Mouse (Mus musculus) splenic B cell, adult 2 months (primary cell): ENCODE measurements around the gene Maged1.
"Not testable (repeated sequence)": the region's sequence is repeated elsewhere in the genome, so short reads cannot be mapped to it uniquely, and the experiment has no call there.

ENCODE experiments used
- DNase-seq: peaks from one replicate; pipeline ENCODE4 v3.0.0-alpha.2; 2011; ENCODE audit warnings: low read depth, low spot score
- H3K27me3 ChIP-seq: 2 replicates; pipeline ENCODE4 v1.6.1; 2012; ENCODE audit warnings: mild to moderate bottlenecking, low read length, moderate library complexity, mixed read lengths; ENCODE audit not compliant: control insufficient read depth, poor library complexity, insufficient read depth, severe bottlenecking
- H3K36me3 ChIP-seq: 2 replicates; pipeline ENCODE4 v1.6.1; 2012; ENCODE audit warnings: mild to moderate bottlenecking, low read length, moderate library complexity, mixed read lengths; ENCODE audit not compliant: control insufficient read depth, poor library complexity, insufficient read depth, severe bottlenecking

The Maged1 gene

DNA sequence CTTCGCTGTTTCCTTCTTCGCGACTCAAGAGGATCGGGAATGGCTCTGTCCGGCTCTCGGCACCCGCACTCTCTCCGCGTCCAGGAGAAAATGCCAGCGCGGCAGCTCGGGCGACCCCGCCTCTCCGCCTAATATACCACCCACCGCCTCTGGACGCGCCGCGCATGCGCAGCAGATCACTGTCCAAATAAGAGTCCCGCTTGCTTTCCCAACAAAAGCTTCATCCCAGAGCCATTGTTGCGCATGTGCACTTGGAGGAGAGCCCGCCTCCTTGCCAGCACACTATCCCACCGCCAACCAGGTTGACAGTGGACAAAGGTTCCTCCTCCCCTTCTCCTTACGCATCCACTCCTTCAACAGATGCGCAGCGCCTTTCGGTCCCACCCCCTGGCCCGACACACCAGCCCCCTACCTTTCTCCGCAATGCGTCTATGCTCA lies at the start of gene Maged1:
Gene Maged1, minus strand, starts transcription at position 226 of the 438 bp plus-strand sequence.
- H3K36me3 ChIP-seq, result no peaks in the 10 kb centered on the region
- no peaks in the 10 kb centered on the region for H3K27me3 ChIP-seq
- peak; percentile 33 for DNase-seq

DNA sequence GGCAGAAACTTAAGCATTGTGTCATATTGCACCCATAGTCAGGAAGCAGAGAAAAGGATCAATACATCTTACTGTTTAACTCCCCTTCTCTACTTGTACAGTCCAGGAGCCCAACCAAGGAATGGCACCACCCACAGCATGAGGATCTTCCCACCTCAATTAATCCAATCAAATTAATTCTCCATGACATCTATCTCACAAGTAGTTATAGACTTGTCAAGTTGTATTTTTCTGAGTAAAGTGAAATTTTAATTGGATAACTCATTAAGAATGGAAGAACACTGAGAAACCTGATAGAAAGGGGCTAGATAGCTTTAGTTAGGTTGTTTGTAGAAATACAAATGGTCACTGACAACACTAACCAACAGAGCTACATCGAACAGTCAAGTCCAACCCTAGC lies 38.3 kb upstream of the Maged1 start:
- Histone ChIP-seq H3K36me3 (no peaks in the 10 kb centered on the region), H3K27me3 (no peaks in the 10 kb centered on the region)
- no peak for DNase-seq

DNA sequence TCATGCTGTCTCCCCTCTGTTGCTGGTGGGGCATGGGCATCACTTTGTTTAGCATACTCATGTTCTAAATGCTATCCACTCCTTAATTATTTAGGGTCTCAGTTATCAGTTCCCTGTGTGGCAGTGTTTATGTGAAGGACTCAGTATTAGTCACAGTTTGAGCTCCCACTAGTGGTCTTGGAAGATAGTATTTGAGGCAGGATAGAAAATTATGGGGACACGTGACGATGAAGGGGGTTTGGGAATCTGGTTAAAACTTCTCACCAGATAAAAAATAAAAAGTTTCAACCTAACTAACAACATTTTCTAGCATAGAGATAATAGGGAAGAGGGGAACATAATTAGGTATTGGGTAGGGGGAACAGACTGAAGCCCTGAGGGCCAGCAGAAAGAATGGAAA lies 22.8 kb upstream of the Maged1 start:
- no peak for DNase-seq
- H3K27me3 ChIP-seq, result no peaks in the 10 kb centered on the region
- no peaks in the 10 kb centered on the region for H3K36me3 ChIP-seq

DNA sequence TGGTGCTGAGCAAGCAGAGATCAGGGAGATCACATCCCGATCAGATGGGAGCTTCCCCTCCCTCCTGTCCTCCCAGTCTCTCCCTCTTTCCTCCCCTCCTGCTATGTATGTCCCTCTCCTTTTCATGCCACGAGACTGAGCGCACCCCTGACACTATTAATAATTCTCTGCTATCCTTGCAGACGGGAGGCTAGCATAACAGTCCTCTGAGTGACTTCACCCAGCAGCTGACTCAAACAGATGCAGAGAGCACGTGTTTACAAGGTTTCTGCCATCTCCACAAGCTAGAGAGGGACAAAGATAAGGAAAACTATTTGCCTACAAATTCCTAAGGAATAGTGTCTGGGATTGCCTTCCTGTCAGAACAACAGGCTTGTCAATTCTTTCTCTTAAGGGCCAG lies 20.4 kb upstream of the Maged1 start:
- DNase-seq, result no peak
- Histone ChIP-seq H3K36me3 (no peaks in the 10 kb centered on the region), H3K27me3 (no peaks in the 10 kb centered on the region)

DNA sequence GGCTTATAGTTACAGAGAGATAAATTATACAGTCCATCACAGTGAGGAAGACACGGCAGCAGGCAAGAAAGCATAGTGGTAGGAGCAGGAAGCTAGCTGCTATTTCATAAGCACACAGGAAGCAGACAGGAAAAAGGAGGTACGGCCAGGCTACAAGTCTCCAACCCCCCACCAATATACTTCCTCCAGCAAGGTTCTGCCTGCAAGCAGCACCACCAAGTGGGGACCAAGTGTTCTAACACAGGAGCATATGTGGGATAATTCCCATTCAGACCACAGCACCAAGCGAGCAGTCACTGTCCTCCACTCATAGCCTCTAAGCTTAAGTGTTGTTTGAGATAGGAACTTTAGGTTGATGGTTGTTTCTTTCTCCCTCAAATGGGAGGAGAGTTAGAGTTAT lies 6.3 kb upstream of the Maged1 start:
- DNase-seq, result peak; percentile 6
- no peaks in the 10 kb centered on the region for H3K27me3 ChIP-seq
- H3K36me3 ChIP-seq, result no peaks in the 10 kb centered on the region

DNA sequence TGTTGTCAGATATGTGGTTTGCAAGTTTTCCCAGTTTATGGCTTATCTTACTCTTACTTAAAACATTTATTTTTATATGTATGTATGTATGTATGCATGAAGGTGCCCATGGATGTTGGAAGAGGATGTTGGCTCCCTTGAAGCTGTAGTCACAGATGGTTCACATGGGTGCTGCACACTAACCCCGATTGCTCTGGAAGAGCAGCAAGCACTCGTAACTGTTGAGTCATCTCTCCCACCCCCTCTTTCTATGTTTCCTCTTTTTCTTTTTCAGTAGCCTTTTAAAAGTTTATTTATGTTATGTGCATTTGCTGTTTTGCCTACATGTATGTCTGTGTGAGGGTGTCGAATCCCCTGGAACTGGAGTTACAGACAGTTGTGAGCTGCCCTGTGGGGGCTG lies 4.0 kb upstream of the Maged1 start:
- no peaks in the 10 kb centered on the region for H3K27me3 ChIP-seq
- DNase-seq, result no peak
- H3K36me3 ChIP-seq, result no peaks in the 10 kb centered on the region

DNA sequence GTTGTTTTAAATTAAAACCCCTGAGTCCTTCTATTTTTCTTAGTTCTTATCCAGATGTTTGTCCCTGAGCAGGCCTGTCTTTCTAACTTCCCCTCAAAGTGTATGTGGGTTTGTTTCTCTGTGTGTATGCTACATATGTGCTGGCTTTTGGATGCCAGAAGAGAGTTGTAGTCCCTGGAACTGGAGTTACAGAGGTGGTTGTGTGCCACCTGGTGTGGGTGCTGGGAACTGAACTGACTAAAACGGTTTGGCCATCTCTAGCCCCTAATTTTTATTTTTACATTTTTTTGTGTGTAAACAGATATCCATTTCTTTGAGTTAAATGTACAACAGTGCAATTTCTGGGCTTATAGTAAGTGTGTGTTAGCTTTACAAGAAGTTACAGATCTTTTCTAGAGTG lies 3.0 kb upstream of the Maged1 start:
- Histone ChIP-seq H3K36me3 (no peaks in the 10 kb centered on the region), H3K27me3 (no peaks in the 10 kb centered on the region)
- DNase-seq, result peak; percentile 25

DNA sequence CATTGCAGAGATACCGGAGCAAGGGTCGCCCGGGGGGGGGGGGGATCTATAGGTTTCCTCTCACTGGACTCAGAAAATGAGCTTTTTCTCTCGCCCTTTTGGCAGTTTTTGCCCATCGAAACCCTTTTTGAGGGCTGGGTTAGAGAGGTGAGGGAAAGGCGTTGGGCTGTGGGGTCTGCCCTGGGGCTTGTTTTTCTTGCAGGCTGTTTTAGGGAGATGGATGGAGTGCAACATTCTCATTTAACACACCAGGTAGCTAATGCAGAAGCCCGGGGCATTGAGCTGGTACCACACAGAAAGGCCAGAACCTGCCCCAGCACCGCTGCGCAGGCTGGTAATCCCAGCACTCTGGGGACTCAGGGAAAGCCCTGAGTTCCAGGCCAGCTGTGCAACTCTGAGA lies 593 bp upstream of the Maged1 start:
- Histone ChIP-seq H3K27me3 (no peaks in the 10 kb centered on the region), H3K36me3 (no peaks in the 10 kb centered on the region)
- no peak for DNase-seq

DNA sequence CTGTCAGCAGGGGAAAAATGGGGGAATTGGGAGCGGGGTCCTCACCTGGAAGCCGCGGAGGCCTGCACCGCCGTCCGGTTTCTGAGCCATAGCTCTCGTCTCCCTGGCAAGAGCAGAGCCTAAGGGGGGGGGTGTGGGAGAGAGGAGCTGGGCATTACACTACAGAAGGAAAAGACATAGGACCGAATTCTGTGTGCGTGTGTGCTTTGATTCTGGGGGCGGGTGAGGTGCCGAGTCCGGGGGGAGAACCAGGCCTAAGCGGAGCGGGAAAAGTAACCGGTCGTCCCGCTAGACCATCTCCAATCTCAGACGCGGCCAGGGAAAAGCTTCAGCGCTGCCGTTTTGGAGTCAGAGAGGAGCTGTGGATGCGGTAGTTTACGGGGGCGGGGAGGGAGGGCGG lies 737 bp downstream of the Maged1 start:
- H3K36me3 ChIP-seq, result no peaks in the 10 kb centered on the region
- H3K27me3 ChIP-seq, result no peaks in the 10 kb centered on the region
- no peak for DNase-seq

DNA sequence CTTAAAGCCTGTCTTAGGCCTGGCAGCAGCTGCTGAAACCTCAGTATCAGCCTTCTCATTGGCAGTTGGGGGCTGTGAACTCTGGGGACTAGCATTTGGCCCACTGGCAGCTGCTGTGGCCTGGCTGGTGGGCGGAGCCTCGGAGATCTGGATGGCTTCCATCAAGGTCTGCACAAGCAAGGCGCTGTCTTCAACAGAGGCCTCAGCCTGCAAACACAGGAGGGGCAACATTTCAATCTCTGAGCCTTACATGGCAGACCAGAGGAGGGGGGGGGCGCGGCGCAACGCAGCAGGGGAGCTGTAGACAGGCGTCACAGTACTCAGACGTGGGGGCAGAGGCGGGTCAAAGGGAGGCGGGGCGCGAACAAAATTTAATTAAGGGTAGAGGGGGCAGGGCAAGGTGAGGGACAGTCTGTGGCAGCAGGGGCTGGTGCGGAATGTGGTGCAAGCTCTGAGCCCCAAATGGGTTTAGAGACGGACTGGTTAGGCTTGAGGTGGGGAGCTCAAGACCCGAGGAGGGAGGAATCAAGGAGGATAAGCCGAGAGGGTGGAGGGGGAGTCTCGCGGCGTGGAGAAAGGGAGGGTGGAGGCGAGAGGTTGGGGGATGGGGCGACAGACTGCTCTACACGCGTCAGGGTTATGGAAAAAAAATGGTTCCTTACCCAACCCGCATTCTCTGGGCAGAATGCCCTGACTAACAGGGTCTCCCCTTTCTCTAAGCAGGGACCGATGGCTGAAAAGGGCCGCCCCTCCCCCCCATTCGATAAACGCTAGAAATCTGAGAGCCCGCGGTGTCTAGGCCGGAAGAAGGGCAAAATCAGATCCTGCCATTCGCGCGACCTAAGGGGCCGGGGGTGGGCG lies 1.4 kb downstream of the Maged1 start:
- no peaks in the 10 kb centered on the region for H3K36me3 ChIP-seq
- no peaks in the 10 kb centered on the region for H3K27me3 ChIP-seq
- DNase-seq, result peak; percentile 14

DNA sequence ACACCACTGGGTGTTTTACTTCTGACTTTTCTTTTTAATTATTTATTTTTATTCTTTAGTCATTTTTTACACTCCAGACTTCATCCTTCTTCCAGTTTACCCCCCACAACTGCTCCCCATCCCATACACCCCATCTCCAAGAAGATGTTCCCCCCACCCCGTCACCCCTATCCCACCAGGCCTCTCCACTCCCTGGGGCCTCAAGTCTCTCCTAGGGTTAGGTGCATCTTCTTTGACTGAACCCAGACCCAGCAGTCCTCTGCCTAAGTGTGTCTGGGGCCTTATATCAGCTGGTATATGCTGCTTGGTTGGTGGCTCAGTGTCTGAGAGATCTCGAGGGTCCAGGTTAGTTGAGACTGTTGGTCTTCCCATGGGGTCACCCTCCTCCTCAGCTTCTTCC lies 7.6 kb downstream of the Maged1 start:
- DNase-seq, result no peak
- no peaks in the 10 kb centered on the region for H3K27me3 ChIP-seq

DNA sequence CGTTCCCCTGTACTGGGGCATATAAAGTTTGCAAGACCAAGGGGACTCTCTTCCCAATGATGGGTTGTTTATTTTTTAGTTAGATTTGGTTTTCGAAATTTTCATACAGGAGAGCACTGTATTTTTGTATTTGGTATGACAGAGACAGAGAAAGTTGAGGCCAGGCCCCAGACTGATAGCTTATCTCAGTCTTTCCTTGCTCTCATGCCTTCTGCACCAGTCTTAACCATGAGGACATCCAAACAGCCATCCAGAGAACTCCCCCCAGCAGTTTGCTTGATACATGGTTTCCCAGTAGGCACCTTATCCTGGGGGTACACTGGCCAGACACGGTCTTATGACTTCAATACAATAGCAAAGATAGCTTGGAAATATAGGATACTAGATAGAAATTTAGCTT lies 11.6 kb downstream of the Maged1 start:
- no peaks in the 10 kb centered on the region for H3K27me3 ChIP-seq
- no peaks in the 10 kb centered on the region for H3K36me3 ChIP-seq
- DNase-seq, result no peak

More for the DNA sequence above, 7.6 kb downstream of the Maged1 start:
- H3K36me3 ChIP-seq, result no peaks in the 10 kb centered on the region

DNA sequence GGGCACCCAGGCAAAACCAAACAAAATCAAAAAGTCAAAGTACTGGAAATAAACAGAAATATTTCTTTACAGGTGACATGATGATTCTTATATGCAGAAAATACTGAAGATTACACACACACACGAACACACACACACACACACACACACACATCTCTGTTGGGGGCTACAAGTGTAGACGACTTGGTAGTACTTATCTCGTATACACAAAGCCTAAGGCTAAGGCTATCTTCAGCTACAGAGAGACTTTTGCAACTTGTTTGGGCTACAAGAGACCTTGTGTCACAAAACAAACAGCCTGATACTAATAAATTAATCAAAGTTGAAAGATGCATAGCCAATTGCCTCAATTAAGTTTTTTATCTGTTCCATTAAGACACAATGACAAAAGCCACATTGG lies 19.8 kb downstream of the Maged1 start:
- H3K36me3 ChIP-seq, result no peaks in the 10 kb centered on the region
- no peak for DNase-seq
- H3K27me3 ChIP-seq, result no peaks in the 10 kb centered on the region; the same call in 1 of the 2 replicates

DNA sequence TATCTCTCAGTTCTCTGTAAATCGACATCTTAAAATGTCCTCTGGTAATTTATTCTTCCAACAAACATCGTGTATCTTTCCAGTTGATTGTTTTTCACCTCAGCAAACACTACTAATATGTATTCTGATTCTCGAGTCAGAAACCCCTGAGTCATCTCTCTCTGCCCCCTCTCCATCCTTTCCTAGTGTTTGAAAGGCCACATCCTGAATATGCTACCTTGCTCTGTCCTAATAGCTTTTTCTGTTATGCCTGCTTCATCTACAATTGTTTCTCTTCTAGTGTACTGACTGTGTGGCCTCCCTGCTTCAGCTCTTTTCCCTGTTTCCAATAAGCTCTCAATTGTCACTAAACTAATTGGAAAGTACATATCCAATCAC lies 33.5 kb downstream of the Maged1 start:
- Histone ChIP-seq H3K36me3 (no peaks in the 10 kb centered on the region), H3K27me3 (no peaks in the 10 kb centered on the region)
- no peak for DNase-seq

DNA sequence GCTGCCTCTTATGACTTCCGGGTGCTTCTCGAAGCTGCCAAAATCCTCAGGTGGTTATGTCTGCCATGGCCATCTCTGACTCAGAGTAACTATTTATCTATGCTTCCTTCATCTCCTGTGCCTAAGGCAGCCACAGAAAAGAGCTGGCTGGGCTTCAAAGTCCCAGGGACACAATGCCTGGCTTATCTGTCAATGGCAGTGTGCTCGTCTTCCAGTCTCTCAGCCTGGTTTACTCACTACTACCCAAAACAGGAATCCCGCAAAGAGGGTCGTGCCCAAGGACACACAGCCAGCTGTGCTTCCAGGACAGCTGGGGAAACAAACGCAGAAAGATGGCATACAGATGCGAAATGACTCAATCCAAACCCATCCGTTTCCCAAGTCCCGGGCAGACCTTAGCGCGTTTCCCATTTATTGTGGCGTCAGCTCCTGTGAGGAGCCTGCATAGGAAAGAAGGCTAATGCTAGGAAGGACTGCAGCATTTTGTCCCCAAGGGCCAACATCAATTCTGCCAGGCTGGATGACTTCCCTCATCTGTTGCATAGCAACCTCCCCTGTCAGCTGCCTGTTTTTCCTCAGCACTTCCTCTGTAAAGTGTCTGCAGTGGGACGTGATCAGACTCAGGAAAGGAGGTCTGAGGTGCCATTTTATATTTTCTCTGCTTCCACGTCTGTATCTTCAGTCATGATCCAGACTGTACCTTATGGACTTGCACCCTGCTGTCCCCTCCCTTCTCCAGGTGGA lies 34.1 kb downstream of the Maged1 start:
- DNase-seq, H3K36me3 ChIP-seq, H3K27me3 ChIP-seq: not testable (repeated sequence)
